Mouse (Mus musculus) cerebellum, adult 2 months (tissue): ENCODE measurements at regions not wholly inside any gene's neighbourhood (a gene's known extent, or its start where the extent isn't known, plus 50 kb on each side); places are given as distances from the start of the nearest gene placed in this dataset.

Source experiments
- DNase-seq, 2 experiments: peaks; one replicate each; pipeline ENCODE4 v3.0.0; 2021
- H3K27ac ChIP-seq: fragments of 200-500 bp; 2 replicates; pipeline ENCODE4 v1.5.1; 2012; ENCODE audit warnings: low read length, control low read depth, inconsistent platforms; ENCODE audit not compliant: insufficient read depth
- H3K27me3 ChIP-seq: fragments of 200-500 bp; 2 replicates; pipeline ENCODE4 v1.6.1; 2012; ENCODE audit warnings: inconsistent platforms, mild to moderate bottlenecking, low read length, moderate library complexity; ENCODE audit not compliant: control insufficient read depth, insufficient read depth
- H3K4me1 ChIP-seq: fragments of 200-500 bp; 2 replicates; pipeline ENCODE4 v1.6.1; 2011; ENCODE audit warnings: low read length; ENCODE audit not compliant: control insufficient read depth, insufficient read depth
- H3K4me3 ChIP-seq: fragments of 200-500 bp; replicated peaks from 2 replicates; pipeline ENCODE3; 2011; ENCODE audit warnings: mild to moderate bottlenecking, low read depth, low read length, control low read depth; ENCODE audit not compliant: insufficient read depth
- CTCF ChIP-seq: fragments of 200-500 bp; IDR thresholded peaks from 2 replicates; pipeline ENCODE4 v1.5.1; 2011; ENCODE audit warnings: low read depth, mild to moderate bottlenecking, control low read depth, low read length, moderate library complexity, borderline replicate concordance; ENCODE audit not compliant: insufficient read depth
- POLR2A ChIP-seq: fragments of 200-500 bp; IDR thresholded peaks from 2 replicates; pipeline ENCODE4 v1.6.1; 2011; ENCODE audit warnings: low read length, control low read depth, borderline replicate concordance; ENCODE audit not compliant: insufficient read depth
- WGBS: fragments of 180-500 bp; shearing (Covaris S2); methylation state at CpG from one replicate; pipeline ENCODE4 v1.1.7; 2018; 5-methylcytosine and 5-hydroxymethylcytosine counted together

DNA sequence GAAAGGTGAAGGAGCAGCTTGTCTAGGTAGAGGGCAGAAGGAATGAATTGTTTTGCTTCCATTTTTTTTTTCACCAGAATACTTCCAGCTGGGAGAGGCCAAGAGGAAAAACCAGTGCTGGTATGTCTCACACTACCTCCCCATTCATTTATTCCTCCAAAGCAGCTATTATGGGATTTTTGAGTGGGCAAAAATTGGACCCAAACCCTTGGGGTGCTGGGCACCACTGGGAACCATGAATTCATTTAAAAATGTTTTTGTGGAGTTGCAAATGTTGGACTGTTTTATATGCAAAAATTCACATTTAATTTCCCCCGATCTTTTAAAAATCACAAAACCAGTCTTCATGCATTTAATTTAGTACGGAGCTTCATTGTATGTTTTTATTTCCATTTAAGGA is 287.1 kb upstream of the Mki67 start:
- Histone ChIP-seq H3K4me1 (no peaks in the 10 kb centered on the region), H3K27ac (no peak overlapping the region), H3K4me3 (no peak overlapping the region), H3K27me3 (peaks cover 2% of the 10 kb centered on the region; the same call in 1 of the 2 replicates)
- no peak for DNase-seq
- TF ChIP-seq CTCF (no peak), POLR2A (no peak)
- 93% methylated on average over 2 of the region's 2 CpGs for WGBS

DNA sequence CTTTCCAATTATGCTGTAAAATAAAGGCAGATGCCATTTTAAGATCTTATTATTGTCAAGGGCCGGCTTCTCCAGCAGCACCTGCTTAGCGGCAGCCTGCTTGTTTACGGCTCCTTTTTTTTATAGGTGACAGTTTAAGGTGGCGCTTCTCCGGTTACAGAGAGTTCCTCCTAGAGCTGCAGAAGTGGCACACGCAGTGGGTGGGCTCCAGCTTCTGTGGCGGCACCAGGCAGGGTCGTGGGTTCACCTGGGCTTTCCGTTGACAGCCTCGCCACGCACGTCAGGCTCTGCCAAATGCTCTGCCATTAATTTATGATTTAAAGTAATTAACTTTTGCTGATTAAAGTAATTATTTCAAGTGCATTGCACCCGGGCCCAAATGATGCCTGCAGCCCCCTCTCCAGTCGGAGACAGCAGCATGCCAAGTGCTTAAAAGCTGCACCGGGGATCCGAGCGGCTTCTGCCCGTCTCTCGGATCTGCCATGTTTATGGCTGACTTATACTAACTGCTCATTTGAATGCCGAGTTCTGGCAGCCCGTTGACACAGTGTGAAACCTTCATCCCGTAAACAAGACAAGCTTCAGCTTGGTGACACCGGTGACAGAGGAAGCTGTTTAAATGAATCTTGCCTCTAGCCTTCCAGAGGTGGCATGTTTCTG is 291.8 kb upstream of the Mki67 start:
- no peak for DNase-seq
- peaks cover 2% of the 10 kb centered on the region; the same call in 1 of the 2 replicates for H3K27me3 ChIP-seq
- TF ChIP-seq CTCF (no peak), POLR2A (no peak)
- H3K4me1 ChIP-seq, result no peaks in the 10 kb centered on the region
- no peak overlapping the region for H3K27ac ChIP-seq
- H3K4me3 ChIP-seq, result no peak overlapping the region
- WGBS, result 14% methylated on average over 23 of the region's 23 CpGs

DNA sequence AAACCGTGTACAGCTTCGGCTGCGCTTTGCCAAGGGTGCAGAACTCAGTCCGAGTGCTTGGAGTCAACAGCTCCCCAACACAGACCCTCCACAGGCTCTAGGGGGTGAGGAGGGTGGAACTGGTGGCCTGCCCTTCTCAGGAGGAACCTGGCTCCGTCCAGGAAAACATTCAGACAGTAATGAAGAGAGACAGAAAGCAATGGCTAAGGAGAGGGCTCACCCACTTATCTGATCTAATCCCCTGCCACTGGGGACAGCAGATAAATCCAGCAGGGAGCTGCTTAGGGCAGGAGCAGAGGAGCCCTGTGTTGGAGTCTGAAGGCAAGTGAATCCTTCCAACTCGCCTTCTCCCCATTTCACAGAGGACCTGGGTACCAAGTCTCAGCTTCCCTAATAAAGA is 292.3 kb upstream of the Mki67 start:
- Histone ChIP-seq H3K4me1 (no peaks in the 10 kb centered on the region), H3K27ac (no peak overlapping the region), H3K4me3 (no peak overlapping the region), H3K27me3 (peaks cover 2% of the 10 kb centered on the region; the same call in 1 of the 2 replicates)
- DNase-seq, result no peak
- 25% methylated on average over 6 of the region's 6 CpGs for WGBS
- TF ChIP-seq POLR2A (no peak), CTCF (no peak)

DNA sequence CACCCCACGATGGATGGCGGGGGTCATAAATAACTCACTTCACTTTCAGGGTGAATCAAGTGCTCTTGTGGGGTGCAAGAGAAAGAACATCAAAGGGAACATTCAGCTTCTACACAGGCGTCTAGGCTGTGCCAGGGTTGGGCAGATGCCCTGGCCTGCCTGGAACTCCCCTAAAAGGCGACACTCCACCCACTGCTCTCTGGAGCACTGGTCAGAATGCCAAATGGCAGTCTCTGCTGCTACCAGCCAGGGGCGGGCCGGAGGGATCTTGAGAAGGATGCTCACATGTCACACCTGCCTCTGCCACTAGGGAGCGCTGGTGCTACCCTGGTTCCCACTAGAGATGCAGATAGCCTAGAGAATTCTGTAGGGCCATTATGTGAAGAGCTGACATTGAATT is 293.9 kb upstream of the Mki67 start:
- H3K27ac ChIP-seq, result no peak overlapping the region
- H3K27me3 ChIP-seq, result peaks cover 2% of the 10 kb centered on the region; the same call in 1 of the 2 replicates
- H3K4me3 ChIP-seq, result no peak overlapping the region
- peak; percentile 22 to 45 for DNase-seq
- WGBS, result 9% methylated on average over 7 of the region's 7 CpGs
- H3K4me1 ChIP-seq, result no peaks in the 10 kb centered on the region
- peak; percentile 22; the same call in 1 of the 2 replicates for TF ChIP-seq CTCF
- TF ChIP-seq POLR2A, result no peak

DNA sequence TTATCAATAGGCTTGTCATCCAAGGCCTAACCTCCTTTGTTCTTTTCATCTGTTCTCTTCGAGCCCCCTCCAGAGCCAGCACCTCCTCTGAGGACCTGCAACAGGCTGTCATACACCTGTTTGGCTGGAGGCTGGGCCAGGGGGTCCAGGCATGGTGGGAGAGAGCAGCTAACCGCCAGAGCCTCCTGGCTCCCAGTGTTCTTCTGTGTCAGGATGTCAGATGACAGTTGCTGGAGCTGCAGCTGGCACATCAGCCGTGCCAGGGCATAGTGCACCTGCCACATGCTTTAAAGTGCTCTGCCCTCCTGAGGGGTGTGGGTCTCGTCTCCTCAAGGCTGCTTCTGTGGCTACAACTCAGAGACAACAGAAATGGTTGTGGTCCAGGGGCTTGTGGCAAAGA is 298.5 kb upstream of the Mki67 start:
- Histone ChIP-seq H3K27ac (no peak overlapping the region), H3K4me3 (no peak overlapping the region), H3K4me1 (no peaks in the 10 kb centered on the region), H3K27me3 (no peaks in the 10 kb centered on the region; the same call in 1 of the 2 replicates)
- DNase-seq, result no peak
- 40% methylated on average over 4 of the region's 4 CpGs for WGBS
- TF ChIP-seq CTCF, result no peak
- no peak for TF ChIP-seq POLR2A

DNA sequence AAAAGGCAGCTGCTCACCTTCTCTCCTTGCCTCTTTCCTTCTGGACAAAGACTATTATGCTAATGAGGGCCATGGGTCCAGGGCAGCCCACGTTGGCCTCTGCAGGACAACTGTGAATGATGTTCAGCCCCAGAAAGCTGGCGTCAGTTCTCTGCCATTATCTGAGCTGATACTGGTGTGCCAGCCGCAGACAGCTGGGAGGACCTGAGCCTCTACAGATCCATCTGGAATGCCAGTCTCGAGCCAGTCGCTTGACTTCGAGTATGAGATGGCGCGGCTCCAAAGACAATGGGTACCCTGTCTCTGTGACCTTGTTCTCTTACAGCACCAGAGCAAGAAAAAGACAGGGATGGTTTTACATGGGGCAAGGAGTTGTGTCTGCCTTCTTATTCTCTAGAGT is 300.8 kb upstream of the Mki67 start:
- H3K4me3 ChIP-seq, result no peak overlapping the region
- H3K27me3 ChIP-seq, result no peaks in the 10 kb centered on the region
- TF ChIP-seq CTCF (no peak), POLR2A (no peak)
- no peaks in the 10 kb centered on the region for H3K4me1 ChIP-seq
- 26% methylated on average over 8 of the region's 8 CpGs for WGBS
- no peak overlapping the region for H3K27ac ChIP-seq
- DNase-seq, result no peak

DNA sequence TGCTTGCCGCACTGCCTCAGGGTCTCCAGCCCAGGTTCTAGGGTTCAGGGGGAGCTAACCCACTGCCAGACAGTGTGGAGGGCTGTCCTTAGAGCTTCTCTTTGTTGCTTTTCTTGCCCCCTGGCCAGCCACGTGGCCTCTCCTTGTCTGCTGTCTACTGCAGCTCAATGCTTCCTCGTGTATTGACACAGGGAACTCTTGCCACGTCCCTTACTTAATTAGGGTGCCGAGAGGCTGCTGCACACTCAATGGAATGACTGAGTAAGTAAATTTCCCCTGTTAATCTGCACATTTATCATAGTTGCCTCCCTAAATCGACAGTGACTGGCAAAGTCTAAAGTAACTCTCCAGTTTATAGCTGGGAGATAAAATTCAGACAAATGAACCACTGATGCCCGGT is 304.4 kb upstream of the Mki67 start:
- no peak overlapping the region for H3K27ac ChIP-seq
- H3K27me3 ChIP-seq, result no peaks in the 10 kb centered on the region
- no peak for DNase-seq
- no peak overlapping the region for H3K4me3 ChIP-seq
- 76% methylated on average over 7 of the region's 7 CpGs for WGBS
- no peaks in the 10 kb centered on the region for H3K4me1 ChIP-seq
- TF ChIP-seq POLR2A, result no peak
- TF ChIP-seq CTCF, result no peak

DNA sequence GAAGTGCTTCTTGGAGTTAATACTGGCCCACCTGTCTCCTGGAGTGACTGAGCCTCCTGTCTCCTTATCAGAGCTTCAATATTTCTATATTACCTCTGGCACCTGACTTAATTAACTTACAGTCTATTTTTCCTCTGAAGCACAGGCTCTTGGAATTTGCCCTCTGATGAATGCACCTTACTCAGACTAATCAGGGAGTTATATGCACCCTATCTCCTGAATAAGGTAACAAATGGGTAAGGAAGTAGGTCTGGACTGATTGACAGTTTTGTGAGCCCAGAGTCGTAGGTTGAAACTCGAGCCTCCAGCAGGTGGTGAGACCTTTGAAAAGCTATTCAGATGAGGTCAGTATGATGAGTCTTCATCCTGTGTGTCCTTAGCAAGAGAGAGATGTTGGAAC is 304.9 kb upstream of the Mki67 start:
- TF ChIP-seq POLR2A (no peak), CTCF (no peak)
- H3K4me1 ChIP-seq, result no peaks in the 10 kb centered on the region
- DNase-seq, result no peak
- no peak overlapping the region for H3K4me3 ChIP-seq
- no peaks in the 10 kb centered on the region for H3K27me3 ChIP-seq
- WGBS, result 64% methylated on average over 2 of the region's 2 CpGs
- H3K27ac ChIP-seq, result no peak overlapping the region
